Mouse (Mus musculus): ENCODE measurements at regions not wholly inside any gene's neighbourhood (a gene's known extent, or its start where the extent isn't known, plus 50 kb on each side); places are given as distances from the start of the nearest gene placed in this dataset.

DNA sequence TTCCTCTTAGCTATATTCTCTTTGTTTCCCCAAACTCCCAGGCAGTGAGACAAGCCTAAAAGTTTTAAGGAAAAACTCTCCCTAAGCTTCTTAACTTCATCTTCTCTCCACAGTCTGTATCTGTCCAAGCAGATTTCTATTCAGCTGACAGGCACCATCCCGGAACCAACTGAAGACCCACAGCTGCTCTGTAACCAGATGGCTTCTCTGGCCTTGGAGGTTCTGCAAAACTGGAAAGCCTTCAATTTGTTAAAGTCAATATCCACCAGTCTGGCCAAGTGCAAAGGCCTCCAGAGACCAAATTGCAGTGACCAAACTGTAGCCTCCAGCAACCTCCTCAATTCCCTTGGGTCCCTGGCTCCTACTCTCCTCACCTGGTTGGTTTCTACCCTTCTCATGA is 614.8 kb upstream of the Stxbp6 start:
- TF ChIP-seq CTCF (IDR thresholded peaks at IDR 0.05; ENCODE audit: low read depth), result no peak
- TF ChIP-seq EP300 (IDR thresholded peaks at IDR 0.05; ENCODE audit: low read depth), result no peak
